ENCODE assay signal across 16 mouse cellular contexts in genomic region chrX:36186036-36186435, GRCm38 (mm10). TPM values are rescaled to one million over a fixed set of nuclear protein-coding genes. Genes with fewer than 3 reads are reported as not detected.
"Had no signal": no experiment of that assay in that cellular context is flagged by ENCODE, and none has a peak within 500 bp of the region (broad histone marks: within the 10 kb centered on the region; RNA-seq: fewer than 3 reads in every experiment).

No protein-coding gene starts in this region.

- H3K4me1 ChIP-seq: limb, embryonic 15.5 days; liver, embryonic 12.5 days; neural tube, embryonic 15.5 days had no signal

- H3K4me3 ChIP-seq: left cerebral cortex, adult 2 months; limb, embryonic 15.5 days; liver, embryonic 12.5 days; myocyte; neural tube, embryonic 15.5 days had no signal

- H3K9ac ChIP-seq: limb, embryonic 15.5 days; liver, embryonic 12.5 days; lung, embryonic 14.5 days; neural tube, embryonic 15.5 days had no signal

- H3K27ac ChIP-seq: left cerebral cortex, adult 2 months; limb, embryonic 15.5 days; liver, embryonic 12.5 days; neural tube, embryonic 15.5 days had no signal

- H3K9me3 ChIP-seq: limb, embryonic 15.5 days; liver, embryonic 12.5 days; neural tube, embryonic 15.5 days had no signal

- ATAC-seq: liver, embryonic 12.5 days had no signal

- DNase-seq: kidney, adult 11 months; kidney, postnatal 10 days; kidney, postnatal 4 days; lung, embryonic 14.5 days; lung, postnatal 10 days; lung, postnatal 4 days; right cerebral cortex, adult 18-20 months; right cerebral cortex, postnatal 25 days; thymus, adult 18-20 months; thymus, postnatal 14 days had no signal

- H3K4me2 ChIP-seq: limb, embryonic 15.5 days; liver, embryonic 12.5 days; lung, embryonic 14.5 days; neural tube, embryonic 15.5 days had no signal

- H3K36me3 ChIP-seq: limb, embryonic 15.5 days; liver, embryonic 12.5 days; neural tube, embryonic 15.5 days had no signal

- H3K27me3 ChIP-seq: limb, embryonic 15.5 days; liver, embryonic 12.5 days; neural tube, embryonic 15.5 days had no signal

RNA-seq across cellular contexts. Expression of gene Zcchc12, which starts 9.7 kb away (rescaled TPM):
- total RNA-seq: megakaryocyte, adult 5-6 weeks had no signal
